8 mouse cellular contexts compared by ENCODE assay signal in the genomic region with DNA sequence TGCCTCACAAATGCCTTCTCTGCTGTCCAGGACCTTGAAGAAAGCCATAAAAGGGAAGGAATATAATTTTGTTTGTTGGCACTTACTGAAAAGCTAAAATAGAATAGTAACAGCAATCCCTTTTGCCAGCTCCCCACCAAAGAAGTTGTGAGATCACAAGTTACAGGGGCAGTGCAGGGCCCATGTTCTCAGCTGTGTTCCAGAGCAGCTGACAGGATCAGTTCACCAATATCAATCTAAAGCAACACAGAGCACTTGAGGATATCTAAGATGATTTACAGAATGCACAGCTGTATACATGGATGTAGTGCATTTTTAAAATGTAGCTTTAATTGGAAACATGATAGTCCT.
DNase-seq lines count a peak whose midpoint lies in the region; ATAC-seq and TF ChIP-seq lines count a peak whose summit lies in the region.

No protein-coding gene starts in this region.

- DNase-seq in gastrocnemius, adult 2 months: peak; percentile 33
- DNase-seq in gastrocnemius, postnatal 36 days: no peak
- DNase-seq in G1E (ENCODE audit: low spot score): no peak
- peak; percentile 17 for DNase-seq in heart, postnatal 0 days (ENCODE audit: low spot score)
- DNase-seq in left cerebral cortex, postnatal 4 days: no peak
- no peak for DNase-seq in MN1 (ENCODE audit: low spot score)
- no peak for DNase-seq in right cerebral cortex, postnatal 4 days

- ATAC-seq in G1E (ENCODE audit: extremely low read depth, insufficient number of reproducible peaks, low FRiP score, poor library complexity, severe bottlenecking): no peak
- ATAC-seq in heart, postnatal 0 days (ENCODE audit: insufficient read depth, low read depth): peak; percentile 49; the same call in 1 of the 2 replicates
- peak; percentile 71; the same call in 1 of the 2 replicates for ATAC-seq in lung, embryonic 15.5 days (ENCODE audit: borderline replicate concordance, extremely low read depth, low FRiP score, low TSS enrichment)

- H3K27me3 ChIP-seq in G1E (ENCODE audit: insufficient read depth, low read length): no peaks in the 10 kb centered on the region
- no peaks in the 10 kb centered on the region for H3K27me3 ChIP-seq in heart, postnatal 0 days (ENCODE audit: control insufficient read depth, insufficient read depth, low read length)
- no peaks in the 10 kb centered on the region for H3K27me3 ChIP-seq in lung, embryonic 15.5 days

- no peaks in the 10 kb centered on the region for H3K36me3 ChIP-seq in G1E (replicated peaks)
- no peaks in the 10 kb centered on the region for H3K36me3 ChIP-seq in heart, postnatal 0 days (replicated peaks; ENCODE audit: control insufficient read depth, insufficient read depth, low read length)
- H3K36me3 ChIP-seq in lung, embryonic 15.5 days: no peaks in the 10 kb centered on the region

- H3K9ac ChIP-seq in heart, postnatal 0 days (replicated peaks; ENCODE audit: low read depth, low read length): peak overlapping the region; percentile 56
- H3K9ac ChIP-seq in lung, embryonic 15.5 days: peak overlapping the region; percentile 18; the same call in 1 of the 2 replicates

- peak overlapping the region; percentile 65 for H3K4me2 ChIP-seq in heart, postnatal 0 days (ENCODE audit: low read depth, low read length)
- H3K4me2 ChIP-seq in lung, embryonic 15.5 days: peak overlapping the region; percentile 50

- TF ChIP-seq EP300 in heart, postnatal 0 days (IDR thresholded peaks at IDR 0.05; ENCODE audit: low read depth): no peak

- intact Hi-C loops in gastrocnemius, adult 2 months (cut with DNase I): loop anchor here (5.0 to 10.0 kb wide), 2 partner anchors 93 to 206 kb away; no protein-coding TSS in a partner anchor
- intact Hi-C loops in gastrocnemius, postnatal 36 days (cut with DNase I): loop anchor here (10.0 kb wide), 1 partner anchor 196 kb away; no protein-coding TSS in a partner anchor
- intact Hi-C loops in left cerebral cortex, postnatal 4 days (cut with DNase I): no loop called here

- H3K27ac ChIP-seq in gastrocnemius, adult 2 months: peak overlapping the region; percentile 93
- H3K27ac ChIP-seq in heart, postnatal 0 days (ENCODE audit: low read depth): peak overlapping the region; percentile 84
- H3K27ac ChIP-seq in lung, embryonic 15.5 days: peak overlapping the region; percentile 86

- H3K9me3 ChIP-seq in G1E (replicated peaks): no peaks in the 10 kb centered on the region
- H3K9me3 ChIP-seq in heart, postnatal 0 days (replicated peaks; ENCODE audit: control insufficient read depth, low read length): no peaks in the 10 kb centered on the region
- no peaks in the 10 kb centered on the region for H3K9me3 ChIP-seq in lung, embryonic 15.5 days

- peaks cover 28% of the 10 kb centered on the region for H3K4me1 ChIP-seq in G1E (ENCODE audit: insufficient read depth, low read depth, low read length)
- no peaks in the 10 kb centered on the region for H3K4me1 ChIP-seq in heart, postnatal 0 days (ENCODE audit: control insufficient read depth, insufficient read depth)
- H3K4me1 ChIP-seq in lung, embryonic 15.5 days: peaks cover 6% of the 10 kb centered on the region; the same call in 1 of the 2 replicates

- no peak for TF ChIP-seq CTCF in gastrocnemius, adult 2 months (IDR thresholded peaks at IDR 0.05)
- no peak for TF ChIP-seq CTCF in G1E (IDR thresholded peaks at IDR 0.05; ENCODE audit: low read depth, low read length)
- TF ChIP-seq CTCF in heart, postnatal 0 days (IDR thresholded peaks at IDR 0.05; ENCODE audit: low read depth): no peak

- peak overlapping the region; percentile 74 for H3K4me3 ChIP-seq in gastrocnemius, adult 2 months
- H3K4me3 ChIP-seq in G1E (ENCODE audit: low read depth, low read length): peak overlapping the region; percentile 59; the same call in 1 of the 2 replicates
- H3K4me3 ChIP-seq in heart, postnatal 0 days (ENCODE audit: low read depth, low read length): peak overlapping the region; percentile 56
- H3K4me3 ChIP-seq in lung, embryonic 15.5 days: no peak overlapping the region

Comparison
In these comparisons a context has a peak if more than half of its experiments do, and no peak if none do; other contexts are left out.
1. DNase-seq: peak in gastrocnemius, adult 2 months (single experiment) and heart, postnatal 0 days (single experiment); none in gastrocnemius, postnatal 36 days (0 of 2), G1E (single experiment), left cerebral cortex, postnatal 4 days (single experiment), MN1 (single experiment) and right cerebral cortex, postnatal 4 days (single experiment).
2. Peak in every context shown above with its lines, with median percentiles within 50 percentile points of each other: H3K27ac ChIP-seq.